Mouse (Mus musculus): ENCODE results near the gene Ccdc170. TPM values are rescaled to one million over a fixed set of nuclear protein-coding genes. Genes with fewer than 3 reads are reported as not detected.
"Not testable (repeated sequence)": the region's sequence is repeated elsewhere in the genome, so short reads cannot be mapped to it uniquely, and the experiment has no call there.

Ccdc170 gene
- polyA plus RNA-seq (2012; fragmentation: generic; extraction: Trizol) = 0.05 TPM

DNA sequence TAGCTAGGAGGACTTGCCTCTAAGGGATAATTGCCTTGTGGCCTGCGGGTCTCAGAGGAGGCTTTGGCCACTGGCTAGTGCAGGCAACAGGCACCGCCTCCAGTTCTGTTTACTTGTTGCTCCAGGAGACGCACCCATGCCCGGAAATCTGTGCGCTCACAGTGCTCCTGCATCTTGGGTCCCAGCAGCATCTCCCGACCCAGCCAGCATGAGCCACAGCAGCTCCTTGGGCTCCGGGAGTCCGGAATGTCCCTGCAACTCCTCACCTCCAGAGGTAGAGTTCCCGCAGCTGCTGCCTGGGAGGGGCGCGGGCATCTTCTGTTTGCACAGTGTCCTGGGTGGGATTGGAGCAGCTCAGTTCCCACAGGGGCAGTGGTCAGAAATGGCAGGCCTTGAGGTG lies at the start of gene Ccdc170:
TSS of gene Ccdc170 (plus strand) at position 148 of the 400 bp plus-strand sequence.
- Histone ChIP-seq H3ac (ENCODE audit: control insufficient read depth, insufficient read length) (no peak within 1 kb of the TSS), H3K27me3 (ENCODE audit: control insufficient read depth, insufficient read depth, insufficient read length) (no peaks in the 10 kb centered on the region), H3K4me2 (ENCODE audit: low read depth) (peak within 1 kb of the TSS; percentile 22), H3K4me3 (no peak within 1 kb of the TSS), H3K79me2 (ENCODE audit: control insufficient read depth, insufficient read depth) (no peaks in the 10 kb centered on the region), H3K36me3 (ENCODE audit: control insufficient read depth, insufficient read depth) (no peaks in the 10 kb centered on the region)
- no peak for TF ChIP-seq MYOD1 (IDR thresholded peaks at IDR 0.05; ENCODE audit: control insufficient read depth in 1 of 3, insufficient read length in 2 of 3, low read depth in 2 of 3)
- TF ChIP-seq CEBPB (IDR thresholded peaks at IDR 0.05; ENCODE audit: insufficient read depth, poor library complexity, severe bottlenecking) = no peak
- TF ChIP-seq MAX (IDR thresholded peaks at IDR 0.05; ENCODE audit: low read depth) = no peak
- TF ChIP-seq TCF12 (IDR thresholded peaks at IDR 0.05; ENCODE audit: insufficient read depth, poor library complexity, severe bottlenecking) = no peak
- no peak for TF ChIP-seq USF1 (IDR thresholded peaks at IDR 0.05; ENCODE audit: low read depth)
- TF ChIP-seq TCF3 (IDR thresholded peaks at IDR 0.05; ENCODE audit: insufficient read length, low read depth) = no peak
- TF ChIP-seq POLR2A (IDR thresholded peaks at IDR 0.05; ENCODE audit: insufficient read length, low read depth) = no peak
- no peak for TF ChIP-seq E2F4 (IDR thresholded peaks at IDR 0.05; ENCODE audit: insufficient read depth)
- TF ChIP-seq REST (IDR thresholded peaks at IDR 0.05; ENCODE audit: insufficient read depth, insufficient read length) = no peak
- no peak for TF ChIP-seq MYOG (IDR thresholded peaks at IDR 0.05; ENCODE audit: control insufficient read depth in 1 of 3, insufficient read depth in 1 of 3, insufficient read length in 2 of 3, low read depth in 2 of 3)
- no peak for TF ChIP-seq POLR2AphosphoS2 (IDR thresholded peaks at IDR 0.05; ENCODE audit: insufficient read length, low read depth)
- no peak for TF ChIP-seq SRF (IDR thresholded peaks at IDR 0.05; ENCODE audit: control insufficient read depth, insufficient read length, low read depth)

DNA sequence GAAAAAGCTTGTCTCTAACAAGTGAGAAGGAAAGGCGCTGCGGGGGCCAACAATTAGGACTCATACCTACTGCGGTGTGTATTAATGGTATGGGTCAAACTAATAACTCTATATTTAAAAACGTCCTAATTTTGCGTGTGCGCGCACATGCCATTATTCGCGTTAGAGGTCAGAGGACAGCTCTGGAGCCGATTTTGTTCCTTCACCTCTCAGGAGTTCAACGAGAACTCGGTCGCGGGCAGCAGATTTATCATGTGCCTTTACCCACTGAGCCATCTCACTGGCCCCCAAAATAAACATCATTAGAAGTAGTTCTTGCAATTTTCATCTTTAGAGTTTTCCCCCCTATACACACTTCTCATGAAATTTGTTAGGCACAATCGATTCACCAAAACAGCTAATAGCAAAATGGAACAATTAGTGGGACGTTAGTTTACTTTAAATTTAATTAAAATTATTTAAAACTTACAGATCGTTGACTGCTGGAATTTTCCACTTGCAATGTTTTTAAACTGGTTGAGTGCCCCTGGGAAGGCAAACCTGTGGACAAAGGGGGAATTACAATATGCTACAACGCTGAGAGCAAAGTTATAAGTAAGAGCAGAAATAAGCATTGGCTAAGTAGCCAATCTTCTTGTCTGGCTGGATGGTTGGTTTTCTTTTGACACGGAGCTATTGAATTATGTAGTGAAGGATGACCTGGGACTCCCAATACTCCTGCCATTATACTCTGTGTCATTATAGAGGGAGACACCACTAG lies 49.1 kb upstream of the Ccdc170 start:
- no peak for TF ChIP-seq POLR2A (IDR thresholded peaks at IDR 0.05; ENCODE audit: insufficient read length, low read depth)
- TF ChIP-seq REST (IDR thresholded peaks at IDR 0.05; ENCODE audit: insufficient read depth, insufficient read length) = no peak
- TF ChIP-seq TCF3 (IDR thresholded peaks at IDR 0.05; ENCODE audit: insufficient read length, low read depth) = no peak
- no peak for TF ChIP-seq TCF12 (IDR thresholded peaks at IDR 0.05; ENCODE audit: insufficient read depth, poor library complexity, severe bottlenecking)
- no peak for TF ChIP-seq E2F4 (IDR thresholded peaks at IDR 0.05; ENCODE audit: insufficient read depth)
- no peak for TF ChIP-seq SRF (IDR thresholded peaks at IDR 0.05; ENCODE audit: control insufficient read depth, insufficient read length, low read depth)
- no peak for TF ChIP-seq MYOD1 (IDR thresholded peaks at IDR 0.05; ENCODE audit: control insufficient read depth in 1 of 3, insufficient read length in 2 of 3, low read depth in 2 of 3)
- TF ChIP-seq MYOG (IDR thresholded peaks at IDR 0.05; ENCODE audit: control insufficient read depth in 1 of 3, insufficient read depth in 1 of 3, insufficient read length in 2 of 3, low read depth in 2 of 3) = no peak
- TF ChIP-seq USF1 (IDR thresholded peaks at IDR 0.05; ENCODE audit: low read depth) = no peak
- TF ChIP-seq POLR2AphosphoS2 (IDR thresholded peaks at IDR 0.05; ENCODE audit: insufficient read length, low read depth) = no peak
- TF ChIP-seq MAX (IDR thresholded peaks at IDR 0.05; ENCODE audit: low read depth) = no peak
- TF ChIP-seq CEBPB (IDR thresholded peaks at IDR 0.05; ENCODE audit: insufficient read depth, poor library complexity, severe bottlenecking) = no peak
- peaks cover 33% of the 10 kb centered on the region for H3K79me2 ChIP-seq (ENCODE audit: control insufficient read depth, insufficient read depth)
- peak overlapping the region; percentile 97 for H3K4me3 ChIP-seq
- H3K4me2 ChIP-seq (ENCODE audit: low read depth) = peak overlapping the region; percentile 86
- H3K27me3 ChIP-seq (ENCODE audit: control insufficient read depth, insufficient read depth, insufficient read length) = no peaks in the 10 kb centered on the region
- peak overlapping the region; percentile 59 for H3ac ChIP-seq (ENCODE audit: control insufficient read depth, insufficient read length)
- H3K36me3 ChIP-seq (ENCODE audit: control insufficient read depth, insufficient read depth) = peaks cover 23% of the 10 kb centered on the region

DNA sequence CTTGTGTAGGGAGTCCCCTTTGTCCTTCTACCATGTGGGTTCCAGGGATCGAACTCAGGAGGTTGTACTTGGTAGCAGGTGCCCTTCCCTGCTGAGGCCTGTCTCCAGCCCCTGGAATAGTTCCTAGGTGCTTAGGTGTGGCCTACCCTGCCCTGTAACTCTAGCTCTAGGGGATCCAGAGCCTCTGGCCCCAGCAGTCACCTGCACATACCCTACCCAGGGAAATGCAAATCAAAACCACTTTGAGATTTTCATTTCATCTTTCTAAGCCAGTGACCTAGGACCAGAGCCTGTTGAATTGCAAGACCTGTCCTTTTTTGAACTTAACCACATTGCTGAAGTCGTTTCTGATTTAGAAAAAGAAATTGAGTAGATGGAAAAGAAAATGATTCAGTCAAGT lies 48.4 kb upstream of the Ccdc170 start:
- H3K4me3 ChIP-seq = peak overlapping the region; percentile 97
- peaks cover 27% of the 10 kb centered on the region for H3K36me3 ChIP-seq (ENCODE audit: control insufficient read depth, insufficient read depth)
- peak overlapping the region; percentile 86 for H3K4me2 ChIP-seq (ENCODE audit: low read depth)
- peaks cover 33% of the 10 kb centered on the region for H3K79me2 ChIP-seq (ENCODE audit: control insufficient read depth, insufficient read depth)
- H3K27me3 ChIP-seq (ENCODE audit: control insufficient read depth, insufficient read depth, insufficient read length); H3ac ChIP-seq (ENCODE audit: control insufficient read depth, insufficient read length): not testable (repeated sequence)

DNA sequence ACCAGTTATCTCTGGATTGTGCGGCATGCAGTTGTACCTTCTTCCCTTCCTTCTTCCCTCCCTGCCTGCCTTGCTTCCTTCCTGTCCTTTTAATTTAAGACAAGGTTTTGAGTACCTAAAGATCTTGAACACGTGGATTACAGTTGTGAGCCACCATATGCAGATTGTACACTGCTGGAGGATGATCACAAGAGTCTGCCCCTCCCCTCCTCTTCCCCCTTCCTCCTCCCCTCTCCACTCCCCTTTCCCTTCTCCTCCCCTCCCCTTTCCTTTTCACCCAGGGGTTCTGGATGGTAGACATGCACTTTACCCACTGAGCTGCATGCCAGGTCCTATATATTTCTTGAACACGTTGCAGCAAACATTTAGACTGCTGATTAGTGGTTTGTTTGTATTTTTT lies 46.9 kb upstream of the Ccdc170 start:
- H3K4me2 ChIP-seq (ENCODE audit: low read depth) = no peak overlapping the region
- no peak for TF ChIP-seq USF1 (IDR thresholded peaks at IDR 0.05; ENCODE audit: low read depth)
- TF ChIP-seq POLR2AphosphoS2 (IDR thresholded peaks at IDR 0.05; ENCODE audit: insufficient read length, low read depth) = no peak
- TF ChIP-seq CEBPB (IDR thresholded peaks at IDR 0.05; ENCODE audit: insufficient read depth, poor library complexity, severe bottlenecking) = no peak
- no peak for TF ChIP-seq SRF (IDR thresholded peaks at IDR 0.05; ENCODE audit: control insufficient read depth, insufficient read length, low read depth)
- no peak for TF ChIP-seq TCF3 (IDR thresholded peaks at IDR 0.05; ENCODE audit: insufficient read length, low read depth)
- TF ChIP-seq MYOG (IDR thresholded peaks at IDR 0.05; ENCODE audit: control insufficient read depth in 1 of 3, insufficient read depth in 1 of 3, insufficient read length in 2 of 3, low read depth in 2 of 3) = no peak
- no peak for TF ChIP-seq POLR2A (IDR thresholded peaks at IDR 0.05; ENCODE audit: insufficient read length, low read depth)
- no peak for TF ChIP-seq REST (IDR thresholded peaks at IDR 0.05; ENCODE audit: insufficient read depth, insufficient read length)
- no peak for TF ChIP-seq MYOD1 (IDR thresholded peaks at IDR 0.05; ENCODE audit: control insufficient read depth in 1 of 3, insufficient read length in 2 of 3, low read depth in 2 of 3)
- no peak for TF ChIP-seq TCF12 (IDR thresholded peaks at IDR 0.05; ENCODE audit: insufficient read depth, poor library complexity, severe bottlenecking)
- no peak overlapping the region for H3K4me3 ChIP-seq
- peaks cover 30% of the 10 kb centered on the region for H3K79me2 ChIP-seq (ENCODE audit: control insufficient read depth, insufficient read depth)
- peaks cover 37% of the 10 kb centered on the region for H3K36me3 ChIP-seq (ENCODE audit: control insufficient read depth, insufficient read depth)
- no peaks in the 10 kb centered on the region for H3K27me3 ChIP-seq (ENCODE audit: control insufficient read depth, insufficient read depth, insufficient read length)
- no peak overlapping the region for H3ac ChIP-seq (ENCODE audit: control insufficient read depth, insufficient read length)

DNA sequence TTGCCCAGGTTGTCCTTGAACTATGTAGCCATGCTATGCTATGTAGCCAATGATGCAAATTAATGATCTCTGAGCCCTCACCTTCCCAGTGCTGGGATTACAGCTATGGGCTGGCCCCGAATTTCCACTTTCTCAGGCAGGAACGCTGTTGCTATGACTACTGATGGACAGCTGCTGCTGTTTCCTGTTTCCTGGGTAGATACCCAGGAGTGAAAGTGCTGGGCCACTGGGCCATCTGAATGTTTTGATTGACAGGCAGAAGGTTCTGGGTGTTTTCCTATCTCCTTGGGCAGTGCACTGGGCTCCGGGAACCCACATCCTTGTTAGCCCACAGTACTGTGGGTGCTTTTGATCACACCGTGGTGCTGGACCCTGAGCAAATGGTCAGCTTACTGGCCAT lies 25.9 kb upstream of the Ccdc170 start:
- H3K27me3 ChIP-seq (ENCODE audit: control insufficient read depth, insufficient read depth, insufficient read length) = no peaks in the 10 kb centered on the region
- H3K4me2 ChIP-seq (ENCODE audit: low read depth) = no peak overlapping the region
- H3K79me2 ChIP-seq (ENCODE audit: control insufficient read depth, insufficient read depth) = no peaks in the 10 kb centered on the region
- H3K36me3 ChIP-seq (ENCODE audit: control insufficient read depth, insufficient read depth) = peaks cover 15% of the 10 kb centered on the region
- H3ac ChIP-seq (ENCODE audit: control insufficient read depth, insufficient read length) = no peak overlapping the region
- H3K4me3 ChIP-seq = no peak overlapping the region
- no peak for TF ChIP-seq MYOG (IDR thresholded peaks at IDR 0.05; ENCODE audit: control insufficient read depth in 1 of 3, insufficient read depth in 1 of 3, insufficient read length in 2 of 3, low read depth in 2 of 3)
- no peak for TF ChIP-seq REST (IDR thresholded peaks at IDR 0.05; ENCODE audit: insufficient read depth, insufficient read length)
- no peak for TF ChIP-seq TCF12 (IDR thresholded peaks at IDR 0.05; ENCODE audit: insufficient read depth, poor library complexity, severe bottlenecking)
- no peak for TF ChIP-seq MAX (IDR thresholded peaks at IDR 0.05; ENCODE audit: low read depth)
- no peak for TF ChIP-seq POLR2A (IDR thresholded peaks at IDR 0.05; ENCODE audit: insufficient read length, low read depth)
- no peak for TF ChIP-seq MYOD1 (IDR thresholded peaks at IDR 0.05; ENCODE audit: control insufficient read depth in 1 of 3, insufficient read length in 2 of 3, low read depth in 2 of 3)
- no peak for TF ChIP-seq USF1 (IDR thresholded peaks at IDR 0.05; ENCODE audit: low read depth)
- no peak for TF ChIP-seq POLR2AphosphoS2 (IDR thresholded peaks at IDR 0.05; ENCODE audit: insufficient read length, low read depth)
- TF ChIP-seq E2F4 (IDR thresholded peaks at IDR 0.05; ENCODE audit: insufficient read depth) = no peak
- TF ChIP-seq CEBPB (IDR thresholded peaks at IDR 0.05; ENCODE audit: insufficient read depth, poor library complexity, severe bottlenecking) = no peak
- no peak for TF ChIP-seq SRF (IDR thresholded peaks at IDR 0.05; ENCODE audit: control insufficient read depth, insufficient read length, low read depth)
- no peak for TF ChIP-seq TCF3 (IDR thresholded peaks at IDR 0.05; ENCODE audit: insufficient read length, low read depth)

Data from myocyte (in vitro differentiated cells).